Mouse (Mus musculus): ENCODE measurements around the gene Zbtb17. TPM values are rescaled to one million over a fixed set of nuclear protein-coding genes. Genes with fewer than 3 reads are reported as not detected.

The Zbtb17 gene
- total RNA-seq (2021): 10 to 100 TPM; 45.3 to 46.4 TPM
- long read RNA-seq, experiment 1, transcript Zbtb17-201 (16 exons, 2,722 nt): major isoform, 16 of 39 reads
- long read RNA-seq, experiment 1, partial matches to known transcripts: 7 of 39 reads
- long read RNA-seq, experiment 1, other reads (novel, unspliced or antisense): 14 of 39 reads
- long read RNA-seq, experiment 2, transcript Zbtb17-201 (16 exons, 2,722 nt): major isoform, 12 of 28 reads
- long read RNA-seq, experiment 2, partial matches to known transcripts: 4 of 28 reads
- long read RNA-seq, experiment 2, other reads (novel, unspliced or antisense): 12 of 28 reads

GRCm38 (mm10) chr4:141444451-141445327, at the start of gene Zbtb17:
Gene Zbtb17 (plus strand): TSS chr4:141444654.
- peak; percentile 89 to 91 for DNase-seq (ENCODE audit: extremely low spot score in 1 of 2, low spot score in 2 of 2)
- peak within 1 kb of the TSS; percentile 92 for H3K4me3 ChIP-seq
- intact Hi-C loops (cut with DNase I): no loop called here
- peak within 1 kb of the TSS; percentile 91 for H3K27ac ChIP-seq
- TF ChIP-seq CTCF (IDR thresholded peaks at IDR 0.05): no peak

- no peak for DNase-seq (ENCODE audit: extremely low spot score in 1 of 2, low spot score in 2 of 2)
- intact Hi-C loops (cut with DNase I): no loop called here
- TF ChIP-seq CTCF (IDR thresholded peaks at IDR 0.05): no peak
- Histone ChIP-seq H3K4me3 (no peak overlapping the region), H3K27ac (no peak overlapping the region)
Measured at GRCm38 (mm10) chr4:141394751-141395150, 49.7 kb upstream of the Zbtb17 start.

- H3K27ac ChIP-seq: no peak overlapping the region
- no peak for DNase-seq (ENCODE audit: extremely low spot score in 1 of 2, low spot score in 2 of 2)
- TF ChIP-seq CTCF (IDR thresholded peaks at IDR 0.05): no peak
- intact Hi-C loops (cut with DNase I): no loop called here
- no peak overlapping the region for H3K4me3 ChIP-seq
Measured at GRCm38 (mm10) chr4:141397861-141398260, 46.6 kb upstream of the Zbtb17 start.

- no peak for DNase-seq (ENCODE audit: extremely low spot score in 1 of 2, low spot score in 2 of 2)
- no peak within 1 kb of the TSS for H3K27ac ChIP-seq
- intact Hi-C loops (cut with DNase I): no loop called here
- TF ChIP-seq CTCF (IDR thresholded peaks at IDR 0.05): no peak
- no peak within 1 kb of the TSS for H3K4me3 ChIP-seq
Measured at GRCm38 (mm10) chr4:141398545-141398944, 45.9 kb upstream of the Zbtb17 start, which contains the start of gene Clcnka. Gene Clcnka (minus strand): TSS chr4:141398724.

- intact Hi-C loops (cut with DNase I): no loop called here
- no peak overlapping the region for H3K27ac ChIP-seq
- DNase-seq (ENCODE audit: extremely low spot score in 1 of 2, low spot score in 2 of 2): no peak
- TF ChIP-seq CTCF (IDR thresholded peaks at IDR 0.05): no peak
- no peak overlapping the region for H3K4me3 ChIP-seq
Measured at GRCm38 (mm10) chr4:141400171-141400570, 44.3 kb upstream of the Zbtb17 start.

GRCm38 (mm10) chr4:141404518-141405313, 39.7 kb upstream of the Zbtb17 start:
- peak overlapping the region; percentile 35 for H3K4me3 ChIP-seq
- DNase-seq (ENCODE audit: extremely low spot score in 1 of 2, low spot score in 2 of 2): peak; percentile 86 to 92
- intact Hi-C loops (cut with DNase I): loop anchor here (1.0 kb wide), 3 partner anchors 23 to 171 kb away; no protein-coding TSS in a partner anchor
- peak; percentile 98 for TF ChIP-seq CTCF (IDR thresholded peaks at IDR 0.05)
- H3K27ac ChIP-seq: no peak overlapping the region

GRCm38 (mm10) chr4:141405314-141405622, 39.2 kb upstream of the Zbtb17 start:
- Histone ChIP-seq H3K4me3 (no peak overlapping the region), H3K27ac (no peak overlapping the region)
- TF ChIP-seq CTCF (IDR thresholded peaks at IDR 0.05): no peak
- DNase-seq (ENCODE audit: extremely low spot score in 1 of 2, low spot score in 2 of 2): no peak
- intact Hi-C loops (cut with DNase I): loop anchor here (1.0 kb wide), 1 partner anchor 22 kb away; no protein-coding TSS in a partner anchor

- intact Hi-C loops (cut with DNase I): loop anchor here (2.0 kb wide), 1 partner anchor 154 kb away; no protein-coding TSS in a partner anchor
- Histone ChIP-seq H3K27ac (no peak overlapping the region), H3K4me3 (no peak overlapping the region)
- TF ChIP-seq CTCF (IDR thresholded peaks at IDR 0.05): peak; percentile 68
- DNase-seq (ENCODE audit: extremely low spot score in 1 of 2, low spot score in 2 of 2): no peak
Measured at GRCm38 (mm10) chr4:141406516-141407299, 37.7 kb upstream of the Zbtb17 start.

- Histone ChIP-seq H3K4me3 (no peak overlapping the region), H3K27ac (no peak overlapping the region)
- intact Hi-C loops (cut with DNase I): no loop called here
- TF ChIP-seq CTCF (IDR thresholded peaks at IDR 0.05): no peak
- no peak for DNase-seq (ENCODE audit: extremely low spot score in 1 of 2, low spot score in 2 of 2)
Measured at GRCm38 (mm10) chr4:141408577-141408976, 35.9 kb upstream of the Zbtb17 start.

- DNase-seq (ENCODE audit: extremely low spot score in 1 of 2, low spot score in 2 of 2): no peak
- H3K4me3 ChIP-seq: no peak overlapping the region
- peak; percentile 22 for TF ChIP-seq CTCF (IDR thresholded peaks at IDR 0.05)
- intact Hi-C loops (cut with DNase I): no loop called here
- no peak overlapping the region for H3K27ac ChIP-seq
Measured at GRCm38 (mm10) chr4:141411430-141411992, 32.9 kb upstream of the Zbtb17 start.

GRCm38 (mm10) chr4:141415924-141416323, 28.5 kb upstream of the Zbtb17 start, which contains the start of gene Clcnkb:
Gene Clcnkb (minus strand): TSS chr4:141416014.
- DNase-seq (ENCODE audit: extremely low spot score in 1 of 2, low spot score in 2 of 2): no peak
- intact Hi-C loops (cut with DNase I): no loop called here
- Histone ChIP-seq H3K27ac (no peak within 1 kb of the TSS), H3K4me3 (no peak within 1 kb of the TSS)
- TF ChIP-seq CTCF (IDR thresholded peaks at IDR 0.05): no peak
